Mouse (Mus musculus) lung, adult 2 months (tissue): ENCODE measurements around the gene Commd1.

Source experiments
- CTCF ChIP-seq: fragments of 200-500 bp; IDR thresholded peaks from 2 replicates; pipeline ENCODE4 v1.5.1; 2011; ENCODE audit warnings: mild to moderate bottlenecking, low read length, control low read depth; ENCODE audit not compliant: insufficient read depth
- POLR2A ChIP-seq: fragments of 200-500 bp; IDR thresholded peaks from 2 replicates; pipeline ENCODE4 v1.6.1; 2011; ENCODE audit warnings: low read depth, mild to moderate bottlenecking, control low read depth, low read length, borderline replicate concordance; ENCODE audit errors: extremely low read depth

DNA sequence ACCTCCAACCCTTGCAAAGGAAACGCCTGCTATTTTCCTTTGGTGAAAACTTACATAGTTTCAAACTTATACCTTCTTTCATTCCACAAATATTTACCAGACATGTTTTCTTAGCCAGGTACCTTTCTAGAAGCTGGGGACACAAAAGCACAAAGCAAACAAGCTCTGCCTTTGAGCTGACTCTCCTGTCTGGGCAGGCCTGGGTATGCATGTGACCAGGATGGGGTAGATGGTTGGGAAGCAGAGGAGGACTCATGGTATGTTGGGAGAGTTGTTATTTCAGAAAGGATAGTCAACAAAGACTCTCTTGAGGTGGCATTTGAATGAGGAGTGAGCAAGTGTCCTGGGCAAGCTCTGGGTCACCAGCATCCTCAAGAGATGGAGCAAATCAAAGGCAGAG, 30.9 kb upstream of the Commd1 start:
- no peak for TF ChIP-seq CTCF
- no peak for TF ChIP-seq POLR2A
